Mouse (Mus musculus) myocyte (in vitro differentiated cells): ENCODE measurements at regions not wholly inside any gene's neighbourhood (a gene's known extent, or its start where the extent isn't known, plus 50 kb on each side); places are given as distances from the start of the nearest gene placed in this dataset.

ENCODE experiments used
- H3K27me3 ChIP-seq: one replicate; pipeline ENCODE4 v1.6.1; 2011; ENCODE audit not compliant: control insufficient read depth, insufficient read depth, insufficient read length
- H3K36me3 ChIP-seq: one replicate; pipeline ENCODE4 v1.6.1; 2011; ENCODE audit not compliant: control insufficient read depth, insufficient read depth
- H3K4me2 ChIP-seq: one replicate; pipeline ENCODE4 v1.6.1; 2011; ENCODE audit warnings: low read depth, control low read depth
- H3K4me3 ChIP-seq: one replicate; pipeline ENCODE4 v1.5.1; 2011; ENCODE audit warnings: mild to moderate bottlenecking, control low read depth, moderate library complexity
- H3K79me2 ChIP-seq: one replicate; pipeline ENCODE4 v1.6.1; 2011; ENCODE audit not compliant: control insufficient read depth, insufficient read depth
- H3ac ChIP-seq: one replicate; pipeline ENCODE4 v1.6.1; 2011; ENCODE audit not compliant: control insufficient read depth, insufficient read length
- CEBPB ChIP-seq: IDR thresholded peaks from 2 replicates; pipeline ENCODE4 v1.6.1; 2011; ENCODE audit warnings: mild to moderate bottlenecking, moderate library complexity; ENCODE audit not compliant: poor library complexity, insufficient read depth, severe bottlenecking
- E2F4 ChIP-seq: IDR thresholded peaks from one replicate; pipeline ENCODE4 v1.6.1; 2011; ENCODE audit warnings: mild to moderate bottlenecking, control low read depth, moderate library complexity; ENCODE audit not compliant: insufficient read depth
- MAX ChIP-seq: IDR thresholded peaks from one replicate; pipeline ENCODE4 v1.6.1; 2011; ENCODE audit warnings: low read depth, mild to moderate bottlenecking, control low read depth
- MYOD1 ChIP-seq, 3 experiments: IDR thresholded peaks; one replicate each; pipeline ENCODE4 v1.6.1; 2011; ENCODE audit warnings: control low read depth in 2 of 3, low read depth in 2 of 3, mild to moderate bottlenecking in 2 of 3, moderate library complexity in 1 of 3; ENCODE audit not compliant: insufficient read length in 2 of 3, control insufficient read depth in 1 of 3
- MYOG ChIP-seq, 3 experiments: IDR thresholded peaks; one replicate each; pipeline ENCODE4 v1.6.1; 2011; ENCODE audit warnings: control low read depth in 2 of 3, low read depth in 2 of 3, mild to moderate bottlenecking in 2 of 3; ENCODE audit not compliant: insufficient read length in 2 of 3, control insufficient read depth in 1 of 3, insufficient read depth in 1 of 3
- POLR2A ChIP-seq: IDR thresholded peaks from one replicate; pipeline ENCODE4 v1.6.1; 2011; ENCODE audit warnings: low read depth, mild to moderate bottlenecking, control low read depth, moderate library complexity; ENCODE audit not compliant: insufficient read length
- POLR2AphosphoS2 ChIP-seq: IDR thresholded peaks from one replicate; pipeline ENCODE4 v1.6.1; 2011; ENCODE audit warnings: low read depth, control low read depth; ENCODE audit not compliant: insufficient read length
- REST ChIP-seq: IDR thresholded peaks from one replicate; pipeline ENCODE4 v1.6.1; 2011; ENCODE audit warnings: mild to moderate bottlenecking, control low read depth, moderate library complexity; ENCODE audit not compliant: insufficient read depth, insufficient read length
- SRF ChIP-seq: IDR thresholded peaks from one replicate; pipeline ENCODE4 v1.6.1; 2011; ENCODE audit warnings: low read depth; ENCODE audit not compliant: control insufficient read depth, insufficient read length
- TCF12 ChIP-seq: IDR thresholded peaks from one replicate; pipeline ENCODE4 v1.6.1; 2011; ENCODE audit warnings: mild to moderate bottlenecking, control low read depth; ENCODE audit not compliant: poor library complexity, insufficient read depth, severe bottlenecking
- TCF3 ChIP-seq: IDR thresholded peaks from one replicate; pipeline ENCODE4 v1.6.1; 2011; ENCODE audit warnings: low read depth, control low read depth; ENCODE audit not compliant: insufficient read length
- USF1 ChIP-seq: IDR thresholded peaks from one replicate; pipeline ENCODE4 v1.6.1; 2011; ENCODE audit warnings: low read depth, mild to moderate bottlenecking, control low read depth, moderate library complexity

GRCm38 (mm10) chr3:50825534-50826423 lies 382.4 kb upstream of the Slc7a11 start:
- no peak for TF ChIP-seq MYOG (IDR thresholded peaks at IDR 0.05; ENCODE audit: control insufficient read depth in 1 of 3, insufficient read depth in 1 of 3, insufficient read length in 2 of 3, low read depth in 2 of 3)
- no peak for TF ChIP-seq POLR2AphosphoS2
- no peak for TF ChIP-seq MAX
- no peak for TF ChIP-seq E2F4
- no peak for TF ChIP-seq TCF3
- TF ChIP-seq SRF: no peak
- TF ChIP-seq MYOD1 (IDR thresholded peaks at IDR 0.05; ENCODE audit: control insufficient read depth in 1 of 3, insufficient read length in 2 of 3, low read depth in 2 of 3): no peak
- no peak for TF ChIP-seq POLR2A
- TF ChIP-seq REST: no peak
- TF ChIP-seq USF1: no peak
- no peaks in the 10 kb centered on the region for H3K27me3 ChIP-seq
- no peak overlapping the region for H3K4me2 ChIP-seq

GRCm38 (mm10) chr3:50826424-50826819 lies 383.0 kb upstream of the Slc7a11 start:
- no peak overlapping the region for H3K4me2 ChIP-seq
- H3K36me3 ChIP-seq: no peaks in the 10 kb centered on the region
- no peaks in the 10 kb centered on the region for H3K27me3 ChIP-seq
- no peaks in the 10 kb centered on the region for H3K79me2 ChIP-seq
- H3K4me3 ChIP-seq: no peak overlapping the region
- H3ac ChIP-seq: no peak overlapping the region
- no peak for TF ChIP-seq POLR2A
- no peak for TF ChIP-seq REST
- no peak for TF ChIP-seq TCF3

More at GRCm38 (mm10) chr3:50825534-50826423, 382.4 kb upstream of the Slc7a11 start:
- Histone ChIP-seq H3K79me2 (no peaks in the 10 kb centered on the region), H3ac (no peak overlapping the region), H3K4me3 (no peak overlapping the region), H3K36me3 (no peaks in the 10 kb centered on the region)

- Histone ChIP-seq H3K4me3 (no peak overlapping the region), H3K4me2 (no peak overlapping the region), H3K79me2 (no peaks in the 10 kb centered on the region), H3K36me3 (no peaks in the 10 kb centered on the region), H3ac (no peak overlapping the region), H3K27me3 (no peaks in the 10 kb centered on the region)
- TF ChIP-seq USF1 (no peak), TCF3 (no peak), POLR2A (no peak), POLR2AphosphoS2 (no peak), SRF (no peak), REST (no peak), MYOG (IDR thresholded peaks at IDR 0.05; ENCODE audit: control insufficient read depth in 1 of 3, insufficient read depth in 1 of 3, insufficient read length in 2 of 3, low read depth in 2 of 3) (no peak), TCF12 (no peak), E2F4 (no peak), MYOD1 (IDR thresholded peaks at IDR 0.05; ENCODE audit: control insufficient read depth in 1 of 3, insufficient read length in 2 of 3, low read depth in 2 of 3) (no peak), MAX (no peak), CEBPB (no peak)
Measured at GRCm38 (mm10) chr3:50829211-50829610, 385.8 kb upstream of the Slc7a11 start.

- Histone ChIP-seq H3K4me2 (no peak overlapping the region), H3ac (no peak overlapping the region), H3K4me3 (no peak overlapping the region), H3K27me3 (no peaks in the 10 kb centered on the region), H3K36me3 (no peaks in the 10 kb centered on the region), H3K79me2 (no peaks in the 10 kb centered on the region)
- TF ChIP-seq REST (no peak), TCF3 (no peak), MYOD1 (IDR thresholded peaks at IDR 0.05; ENCODE audit: control insufficient read depth in 1 of 3, insufficient read length in 2 of 3, low read depth in 2 of 3) (no peak), CEBPB (no peak), TCF12 (no peak), USF1 (no peak), E2F4 (no peak), MAX (no peak), MYOG (IDR thresholded peaks at IDR 0.05; ENCODE audit: control insufficient read depth in 1 of 3, insufficient read depth in 1 of 3, insufficient read length in 2 of 3, low read depth in 2 of 3) (no peak), SRF (no peak), POLR2AphosphoS2 (no peak)
Measured at GRCm38 (mm10) chr3:50830446-50830845, 387.0 kb upstream of the Slc7a11 start.

- no peak overlapping the region for H3ac ChIP-seq
- no peak overlapping the region for H3K4me3 ChIP-seq
- TF ChIP-seq POLR2AphosphoS2: no peak
- TF ChIP-seq USF1: no peak
- no peak for TF ChIP-seq SRF
- TF ChIP-seq TCF3: no peak
- no peak for TF ChIP-seq MAX
- no peak for TF ChIP-seq TCF12
- no peak for TF ChIP-seq POLR2A
- TF ChIP-seq MYOD1 (IDR thresholded peaks at IDR 0.05; ENCODE audit: control insufficient read depth in 1 of 3, insufficient read length in 2 of 3, low read depth in 2 of 3): no peak
- TF ChIP-seq E2F4: no peak
- no peak for TF ChIP-seq CEBPB
- no peaks in the 10 kb centered on the region for H3K36me3 ChIP-seq
- H3K79me2 ChIP-seq: no peaks in the 10 kb centered on the region
- H3K4me2 ChIP-seq: no peak overlapping the region
- no peaks in the 10 kb centered on the region for H3K27me3 ChIP-seq
Measured at GRCm38 (mm10) chr3:50830926-50831325, 387.5 kb upstream of the Slc7a11 start.
